Mouse (Mus musculus) A20 (cell line): ENCODE results near the gene Xpa.

Experiments used
- DNase-seq: peaks from one replicate; pipeline ENCODE4 v3.0.0-alpha.2; 2011; ENCODE audit warnings: low read depth, low spot score

Gene Xpa

DNA sequence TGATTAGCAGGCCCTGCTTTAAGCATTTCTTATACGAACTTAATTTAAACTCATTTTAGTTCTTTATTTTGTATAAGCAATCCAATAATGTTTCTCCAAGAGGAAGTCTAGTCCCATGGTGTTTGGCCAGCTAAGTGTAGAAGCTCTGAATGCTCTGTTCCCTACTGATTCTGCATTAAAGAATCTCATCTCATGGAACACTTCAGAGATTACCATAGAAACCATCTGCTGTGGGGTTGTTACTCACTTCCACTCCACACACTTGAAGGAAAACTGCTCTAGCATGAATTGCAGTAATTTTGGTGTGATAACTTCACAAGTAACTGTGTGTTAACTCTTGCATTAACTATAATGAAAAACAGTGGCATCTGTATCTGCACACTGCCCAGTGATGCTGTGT is 49.2 kb downstream of the Xpa start:
- DNase-seq, result no peak

DNA sequence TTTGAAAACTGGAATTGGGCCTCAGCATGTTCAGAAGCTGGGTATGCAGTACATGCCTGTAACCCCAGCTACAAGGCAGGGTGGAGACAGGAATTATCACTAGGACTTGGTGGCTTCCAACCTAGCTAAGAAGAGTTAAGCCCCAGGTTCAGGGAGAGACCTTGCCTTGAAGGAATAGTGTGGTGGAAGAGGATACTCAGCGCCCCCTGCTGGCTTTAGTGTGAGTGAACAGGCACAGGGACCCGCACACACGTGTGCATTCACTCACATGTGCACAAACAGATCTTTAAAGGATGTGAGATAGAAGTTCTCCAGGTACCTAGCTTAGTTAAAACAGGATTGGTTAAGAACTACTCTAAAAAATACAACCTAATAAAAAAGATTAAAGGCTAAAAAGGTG is 51.8 kb downstream of the Xpa start:
- peak; percentile 51 for DNase-seq

GRCm38 (mm10) chr4:46138287-46139222 is 57.6 kb downstream of the Xpa start, which contains the start of the genes Ncbp1 and Tstd2:
Gene Ncbp1, plus strand, starts transcription at chr4:46138613.
Gene Tstd2, minus strand, starts transcription at chr4:46138694.
- peak; percentile 96 for DNase-seq

DNA sequence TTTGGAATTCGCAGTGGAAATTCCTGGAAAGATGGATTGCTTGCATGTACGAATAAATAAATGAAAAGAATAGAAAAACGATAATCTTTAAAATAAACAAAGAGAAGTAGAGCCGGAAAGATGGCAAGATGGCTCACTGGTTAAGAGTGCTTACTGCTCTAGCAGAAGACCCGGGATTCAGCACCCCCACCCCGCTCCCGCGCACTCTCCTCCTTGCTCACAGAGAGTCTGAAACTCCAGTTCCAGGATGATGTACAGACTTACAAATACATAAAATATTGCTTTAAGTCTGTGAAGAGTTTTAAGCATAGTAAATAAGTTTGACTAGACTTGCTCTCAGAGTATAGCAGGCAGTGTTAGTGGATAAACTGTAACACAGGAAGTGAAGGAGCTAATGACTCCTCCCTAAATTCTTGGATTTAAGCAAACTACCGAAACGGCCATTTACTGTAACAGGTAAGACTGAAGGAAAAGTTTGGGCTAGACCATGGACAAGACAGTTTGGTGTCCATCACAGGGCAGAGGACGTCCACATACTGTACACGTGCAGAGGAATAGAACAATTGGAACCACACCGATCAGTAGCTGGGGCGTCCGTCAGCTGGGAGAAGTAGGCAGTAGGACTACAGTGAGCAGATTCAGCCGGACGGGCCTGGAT is 58.4 kb downstream of the Xpa start:
- DNase-seq, result no peak

DNA sequence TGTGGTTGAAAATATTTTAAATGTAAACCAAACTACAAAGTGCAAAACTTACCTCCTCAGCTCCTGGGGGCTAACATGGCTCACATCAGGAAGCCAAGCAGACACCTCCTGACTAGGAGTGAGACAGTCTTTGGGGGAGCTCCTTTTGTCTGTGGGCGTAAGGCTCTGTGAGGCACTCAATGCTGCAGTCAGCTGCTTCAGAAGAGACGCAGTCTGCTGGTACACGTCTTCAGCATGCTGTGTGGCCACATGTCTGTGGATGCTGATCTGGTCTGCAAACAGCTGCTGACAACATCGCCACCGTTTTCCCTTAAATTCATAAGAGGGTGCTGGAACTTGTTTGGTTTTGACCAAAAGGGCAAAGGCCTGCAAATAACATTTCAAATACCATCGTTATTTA is 64.3 kb downstream of the Xpa start:
- no peak for DNase-seq

GRCm38 (mm10) chr4:46130221-46130620 is 65.9 kb downstream of the Xpa start:
- DNase-seq, result peak; percentile 53

GRCm38 (mm10) chr4:46129311-46130004 is 66.7 kb downstream of the Xpa start:
- no peak for DNase-seq

DNA sequence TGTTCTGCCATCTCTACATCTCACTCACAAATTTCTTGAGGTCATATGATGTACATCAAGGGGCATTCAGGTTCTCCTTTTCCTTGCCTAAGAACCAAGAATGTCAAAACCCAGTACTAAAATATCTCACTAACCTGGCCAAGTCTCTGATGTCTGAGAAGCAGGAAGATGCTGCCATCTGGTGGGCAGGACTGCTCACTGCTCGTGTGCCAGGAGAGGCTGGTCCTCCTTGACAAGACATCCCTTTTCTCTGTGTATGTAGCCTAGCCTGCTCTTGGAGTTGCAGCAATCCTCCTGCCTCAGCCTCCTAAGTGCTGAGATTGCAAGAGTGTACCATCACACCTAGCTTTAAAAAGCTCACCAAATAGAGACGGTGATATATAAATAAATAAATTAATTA is 69.6 kb downstream of the Xpa start:
- peak; percentile 60 for DNase-seq

GRCm38 (mm10) chr4:46123358-46123757 is 72.8 kb downstream of the Xpa start:
- no peak for DNase-seq

DNA sequence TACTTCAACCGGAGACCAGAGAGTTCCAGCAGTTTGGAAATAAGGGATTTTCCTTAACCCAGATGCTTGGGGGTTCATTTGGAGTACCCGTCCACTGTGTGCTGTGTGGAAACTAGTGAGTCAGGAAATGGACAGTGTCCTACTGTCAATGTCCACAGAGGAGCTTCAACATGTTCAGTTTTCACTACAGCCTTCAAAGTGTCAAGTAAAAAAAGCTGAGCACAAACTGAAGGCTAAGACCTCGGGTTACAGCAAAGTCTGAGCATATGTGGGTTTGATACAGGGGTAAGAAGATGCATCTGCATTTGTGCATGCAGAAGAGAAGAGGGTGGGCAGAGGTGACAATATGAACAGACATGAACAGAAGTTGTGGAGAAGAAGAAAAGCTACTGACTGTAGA is 75.3 kb downstream of the Xpa start:
- no peak for DNase-seq

- no peak for DNase-seq
These were observed 76.5 kb downstream of the Xpa start for GRCm38 (mm10) chr4:46119514-46120094.

- no peak for DNase-seq
These were observed 78.6 kb downstream of the Xpa start for GRCm38 (mm10) chr4:46117536-46117935.

DNA sequence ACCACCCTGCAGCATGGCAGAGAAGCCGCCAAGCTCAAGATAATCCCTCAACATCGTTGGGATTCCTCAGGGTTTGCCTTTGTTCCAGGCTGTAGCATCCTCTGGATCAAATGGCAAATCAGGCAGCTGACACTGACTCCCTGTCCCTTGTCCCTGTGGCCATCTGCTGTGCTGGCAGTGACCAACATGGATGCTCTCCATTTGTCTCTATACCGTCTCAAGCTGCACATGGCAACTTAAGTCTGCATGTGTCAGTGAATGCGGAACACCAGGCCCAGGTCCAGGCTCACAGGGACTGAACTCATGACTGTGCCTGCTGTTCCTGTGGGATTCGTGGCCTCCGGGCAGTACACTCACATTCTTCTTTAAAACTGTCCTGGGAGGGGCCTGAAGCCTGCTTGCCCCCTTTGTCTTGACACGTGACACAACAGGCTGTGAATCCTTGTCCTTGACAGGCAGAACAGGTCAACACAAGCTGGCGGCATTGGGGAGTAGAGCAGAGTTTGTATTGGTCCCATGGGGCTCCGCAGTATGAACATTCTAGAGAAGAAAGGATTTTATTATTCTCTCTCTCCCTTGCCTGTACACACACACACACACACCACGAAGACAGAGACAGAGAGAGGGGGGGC is 79.5 kb downstream of the Xpa start:
- DNase-seq, result no peak

- no peak for DNase-seq
These were observed 80.8 kb downstream of the Xpa start for GRCm38 (mm10) chr4:46115308-46115707.

GRCm38 (mm10) chr4:46111361-46111760 is 84.8 kb downstream of the Xpa start:
- DNase-seq, result no peak

- DNase-seq, result no peak
These were observed 86.0 kb downstream of the Xpa start for GRCm38 (mm10) chr4:46110084-46110483.
